Mouse (Mus musculus) lung, embryonic 14.5 days (tissue): ENCODE data around the gene Pold4. TPM values are rescaled to one million over a fixed set of nuclear protein-coding genes. Genes with fewer than 3 reads are reported as not detected.

Source experiments
- ATAC-seq: fragments of 200-750 bp; cut with Nextera tagmentation; 2 replicates; pipeline ENCODE4 v1.8.0; 2017; ENCODE audit warnings: mild to moderate bottlenecking, moderate TSS enrichment, moderate library complexity; ENCODE audit not compliant: insufficient read depth
- DNase-seq: peaks from one replicate; pipeline ENCODE4 v3.0.0-alpha.2; 2015
- H3K27ac ChIP-seq: fragments of 300-500 bp; sonication (generic); 2 replicates; pipeline ENCODE4 v1.5.1; 2014; ENCODE audit warnings: low read depth, mild to moderate bottlenecking, moderate library complexity
- H3K27me3 ChIP-seq: fragments of 300-500 bp; sonication (generic); 2 replicates; pipeline ENCODE4 v1.6.1; 2014; ENCODE audit warnings: low read length, control low read depth; ENCODE audit not compliant: insufficient read depth
- H3K36me3 ChIP-seq: fragments of 300-500 bp; sonication (generic); 2 replicates; pipeline ENCODE4 v1.6.1; 2014; ENCODE audit warnings: control low read depth; ENCODE audit not compliant: insufficient read depth
- H3K4me1 ChIP-seq: fragments of 300-500 bp; sonication (generic); 2 replicates; pipeline ENCODE4 v1.6.1; 2014; ENCODE audit warnings: antibody characterized with exemption, control low read depth; ENCODE audit not compliant: insufficient read depth
- H3K4me2 ChIP-seq: fragments of 300-500 bp; sonication (generic); 2 replicates; pipeline ENCODE4 v1.6.1; 2014; ENCODE audit warnings: mild to moderate bottlenecking
- H3K4me3 ChIP-seq: fragments of 300-500 bp; sonication (generic); 2 replicates; pipeline ENCODE4 v1.5.1; 2014; ENCODE audit warnings: low read depth, low read length
- H3K9ac ChIP-seq: fragments of 300-500 bp; sonication (generic); 2 replicates; pipeline ENCODE4 v1.6.1; 2014
- H3K9me3 ChIP-seq: fragments of 300-500 bp; sonication (generic); 2 replicates; pipeline ENCODE4 v1.6.1; 2016; ENCODE audit warnings: low read depth, low read length, control low read depth
- CTCF ChIP-seq: IDR thresholded peaks from 2 replicates; pipeline ENCODE4 v1.5.1; 2016; ENCODE audit warnings: antibody characterized with exemption, low read depth
- WGBS: fragments of 180-500 bp; shearing (Covaris S2); extraction: QIAGEN DNeasy Blood & Tissue Kit; methylation state at CpG from one replicate; pipeline ENCODE4 v1.1.7; 2014; 5-methylcytosine and 5-hydroxymethylcytosine counted together
- polyA plus RNA-seq: library from polyadenylated mRNA; unstranded; fragments of >200 nt; fragmentation: Nextera tagmentation; extraction: Ambion mirVana; gene quantifications from 2 replicates; pipeline ENCODE4 v1.2.1, GENCODE M21; 2014

The Pold4 gene
- polyA plus RNA-seq, 1 experiment from 2014 or later, result 22.8 TPM

DNA sequence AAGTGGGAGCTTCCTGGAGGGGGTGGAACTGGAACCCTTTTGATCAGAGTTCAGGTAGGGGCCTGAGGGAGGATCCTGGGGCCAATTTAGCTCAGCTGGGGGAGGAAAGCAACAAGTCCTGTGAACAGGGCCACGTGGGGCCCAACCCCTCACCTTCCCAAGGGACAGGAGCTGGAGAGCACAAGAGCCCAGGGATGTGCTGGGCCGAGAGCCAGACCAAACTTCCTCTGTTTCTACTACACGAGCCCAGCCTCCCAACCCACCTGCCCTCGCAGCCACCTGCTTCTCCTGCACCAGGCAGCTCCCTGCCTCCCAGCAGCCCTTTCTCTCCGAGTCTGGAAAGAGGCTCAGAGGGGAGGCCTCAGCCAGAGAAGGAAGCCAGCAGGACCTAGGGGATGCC is 35.2 kb upstream of the Pold4 start:
- DNase-seq, result peak; percentile 15
- Histone ChIP-seq H3K4me3 (no peak overlapping the region), H3K27me3 (no peaks in the 10 kb centered on the region), H3K27ac (no peak overlapping the region), H3K36me3 (peaks cover 68% of the 10 kb centered on the region), H3K9ac (no peak overlapping the region), H3K4me2 (no peak overlapping the region), H3K4me1 (peaks cover 15% of the 10 kb centered on the region), H3K9me3 (no peaks in the 10 kb centered on the region)
- no peak for TF ChIP-seq CTCF
- ATAC-seq, result no peak
- WGBS, result 44% methylated on average over 5 of the region's 5 CpGs

GRCm38 (mm10) chr19:4197180-4197579 is 34.5 kb upstream of the Pold4 start:
- WGBS, result 55% methylated on average over 3 of the region's 3 CpGs
- no peak overlapping the region for H3K4me2 ChIP-seq
- no peaks in the 10 kb centered on the region for H3K9me3 ChIP-seq
- ATAC-seq, result no peak
- no peak overlapping the region for H3K4me3 ChIP-seq
- peaks cover 16% of the 10 kb centered on the region for H3K4me1 ChIP-seq
- no peaks in the 10 kb centered on the region for H3K27me3 ChIP-seq
- peaks cover 68% of the 10 kb centered on the region for H3K36me3 ChIP-seq
- DNase-seq, result no peak
- no peak overlapping the region for H3K27ac ChIP-seq
- no peak overlapping the region for H3K9ac ChIP-seq
- no peak for TF ChIP-seq CTCF

GRCm38 (mm10) chr19:4201291-4201909 is 30.3 kb upstream of the Pold4 start, which contains the start of gene Rad9a:
TSS of gene Rad9a (minus strand) at chr19:4201662.
- peaks cover 33% of the 10 kb centered on the region for H3K36me3 ChIP-seq
- peaks cover 12% of the 10 kb centered on the region for H3K4me1 ChIP-seq
- peak within 1 kb of the TSS; percentile 81 for H3K4me3 ChIP-seq
- peak within 1 kb of the TSS; percentile 89 for H3K9ac ChIP-seq
- H3K27ac ChIP-seq, result peak within 1 kb of the TSS; percentile 61
- peak within 1 kb of the TSS; percentile 99 for H3K4me2 ChIP-seq
- TF ChIP-seq CTCF, result no peak
- peak; percentile 99 for DNase-seq
- H3K9me3 ChIP-seq, result no peaks in the 10 kb centered on the region
- no peaks in the 10 kb centered on the region for H3K27me3 ChIP-seq
- WGBS, result under 1% methylated on average over 34 of the region's 34 CpGs
- peak; percentile 87 for ATAC-seq

DNA sequence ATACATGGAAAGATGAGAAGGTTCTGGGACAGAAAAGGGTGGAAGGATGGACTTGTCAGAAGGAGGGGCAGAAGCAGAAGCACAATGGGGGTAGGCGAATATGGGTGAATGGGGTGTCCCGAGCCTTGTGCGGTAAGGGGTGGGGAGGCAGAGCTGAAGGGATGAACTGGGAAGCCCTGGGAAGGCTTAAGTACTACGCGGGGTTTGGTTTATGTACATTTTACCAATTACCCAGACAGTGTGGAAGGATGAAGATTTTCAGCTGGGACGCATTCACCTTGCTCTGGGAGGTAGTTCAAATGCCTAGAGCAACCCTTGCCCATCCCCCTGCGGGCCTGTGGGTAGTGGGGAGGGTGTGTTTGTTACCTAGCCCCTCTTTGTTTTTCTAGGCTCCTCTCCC is 29.6 kb upstream of the Pold4 start:
- DNase-seq (no peak), ATAC-seq (0 out of 2 replicates have a peak, but pooled peaks have one; percentile 0)
- 34% methylated on average over 7 of the region's 7 CpGs for WGBS
- Histone ChIP-seq H3K27ac (0 out of 2 replicates have a peak overlapping the region, but pooled peaks have one; percentile 42), H3K27me3 (no peaks in the 10 kb centered on the region; the same call in 1 of the 2 replicates), H3K9me3 (no peaks in the 10 kb centered on the region), H3K4me3 (peak overlapping the region; percentile 81), H3K36me3 (peaks cover 26% of the 10 kb centered on the region), H3K9ac (peak overlapping the region; percentile 89), H3K4me1 (peaks cover 12% of the 10 kb centered on the region), H3K4me2 (peak overlapping the region; percentile 99)
- no peak for TF ChIP-seq CTCF

DNA sequence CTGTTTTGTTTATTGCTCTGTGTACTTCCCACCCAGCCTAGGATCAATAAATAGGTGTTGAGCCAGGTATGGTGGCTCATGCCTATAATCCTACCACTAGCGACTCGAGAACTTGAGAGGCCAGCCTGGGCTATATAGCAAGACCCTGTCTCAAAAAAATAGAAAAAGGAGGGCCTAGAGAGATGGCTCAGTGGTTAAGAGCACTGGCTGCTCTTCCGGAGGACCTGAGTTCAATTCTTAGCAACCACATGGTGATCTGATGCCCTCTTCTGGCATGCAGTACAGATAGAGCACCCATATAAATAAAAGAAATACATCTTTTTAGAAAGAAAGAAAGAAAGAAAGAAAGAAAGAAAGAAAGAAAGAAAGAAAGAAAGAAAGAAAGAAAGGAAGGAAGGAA is 28.6 kb upstream of the Pold4 start:
- ATAC-seq, result no peak
- Histone ChIP-seq H3K36me3 (peaks cover 21% of the 10 kb centered on the region; the same call in 1 of the 2 replicates), H3K9ac (no peak overlapping the region), H3K27ac (no peak overlapping the region), H3K27me3 (no peaks in the 10 kb centered on the region; the same call in 1 of the 2 replicates), H3K4me3 (no peak overlapping the region), H3K4me1 (peaks cover 12% of the 10 kb centered on the region), H3K9me3 (no peaks in the 10 kb centered on the region), H3K4me2 (no peak overlapping the region; the same call in 1 of the 2 replicates)
- no peak for DNase-seq
- TF ChIP-seq CTCF, result no peak
- WGBS, result 59% methylated on average over 3 of the region's 3 CpGs

DNA sequence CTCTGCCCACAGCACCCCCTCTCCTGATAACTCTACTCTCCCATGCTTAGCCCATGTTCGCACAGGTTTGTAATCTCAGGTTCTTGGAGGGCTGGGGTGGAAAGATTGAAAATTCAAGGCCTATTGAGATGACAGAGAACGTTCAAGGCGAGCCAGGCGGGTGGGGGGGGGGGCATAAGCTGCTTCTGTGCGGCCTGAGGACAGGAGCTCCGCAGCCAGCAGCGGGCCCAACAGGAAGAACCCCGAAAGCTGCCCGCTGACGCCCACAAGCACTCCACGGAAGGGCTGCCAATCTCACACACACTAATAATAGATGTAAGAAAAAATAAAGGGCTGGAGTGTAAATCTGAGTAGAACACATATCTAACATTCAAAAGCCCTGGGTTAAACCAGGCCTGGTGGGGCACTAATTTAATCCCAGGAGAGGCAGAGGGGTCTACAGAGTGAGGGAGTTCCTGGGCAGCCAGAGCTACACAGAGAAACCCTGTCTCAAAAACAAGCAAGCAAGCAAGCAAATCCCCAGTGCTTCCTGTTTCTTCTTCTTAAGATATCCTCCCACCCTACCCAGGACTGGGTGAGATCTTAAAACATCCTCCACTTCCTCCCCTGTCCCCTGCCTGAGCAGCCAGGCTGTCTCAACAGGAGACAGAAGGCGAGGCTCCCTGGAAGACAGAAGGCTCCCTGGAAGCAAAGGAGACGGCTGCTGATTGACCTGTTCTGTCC is 27.9 kb upstream of the Pold4 start:
- no peak for ATAC-seq
- peaks cover 15% of the 10 kb centered on the region; the same call in 1 of the 2 replicates for H3K36me3 ChIP-seq
- WGBS, result 50% methylated on average over 13 of the region's 13 CpGs
- no peak overlapping the region for H3K4me2 ChIP-seq
- no peaks in the 10 kb centered on the region for H3K9me3 ChIP-seq
- DNase-seq, result peak; percentile 14
- H3K4me3 ChIP-seq, result no peak overlapping the region
- TF ChIP-seq CTCF, result no peak
- H3K27ac ChIP-seq, result no peak overlapping the region
- no peaks in the 10 kb centered on the region; the same call in 1 of the 2 replicates for H3K27me3 ChIP-seq
- H3K9ac ChIP-seq, result no peak overlapping the region
- peaks cover 12% of the 10 kb centered on the region for H3K4me1 ChIP-seq

GRCm38 (mm10) chr19:4204889-4205288 is 26.8 kb upstream of the Pold4 start:
- no peak for ATAC-seq
- Histone ChIP-seq H3K9me3 (no peaks in the 10 kb centered on the region), H3K4me1 (peaks cover 12% of the 10 kb centered on the region), H3K27me3 (no peaks in the 10 kb centered on the region; the same call in 1 of the 2 replicates), H3K36me3 (peaks cover 6% of the 10 kb centered on the region; the same call in 1 of the 2 replicates), H3K9ac (no peak overlapping the region), H3K4me3 (no peak overlapping the region), H3K4me2 (no peak overlapping the region), H3K27ac (no peak overlapping the region)
- 57% methylated on average over 4 of the region's 4 CpGs for WGBS
- TF ChIP-seq CTCF, result no peak
- DNase-seq, result no peak
